Mouse (Mus musculus) megakaryocyte, embryonic 14.5 days (primary cell): ENCODE measurements at regions not wholly inside any gene's neighbourhood (a gene's known extent, or its start where the extent isn't known, plus 50 kb on each side); places are given as distances from the start of the nearest gene placed in this dataset.

Source experiments
- FLI1 ChIP-seq: IDR thresholded peaks from 2 replicates; pipeline ENCODE4 v1.6.1; 2012; ENCODE audit warnings: low read length, inconsistent platforms, mixed read lengths
- GATA1 ChIP-seq: IDR thresholded peaks from 3 replicates; pipeline ENCODE4 v1.6.1; 2012; ENCODE audit warnings: mixed read lengths, low read length, inconsistent platforms, borderline replicate concordance

GRCm38 (mm10) chr2:45514290-45515180 lies 397.3 kb upstream of the Zeb2 start:
- TF ChIP-seq GATA1 = no peak
- TF ChIP-seq FLI1 = no peak
